Mouse (Mus musculus) ES-E14 (cell line): ENCODE data around the gene Gpr18.

Experiments
- CHD2 ChIP-seq: IDR thresholded peaks from 2 replicates; pipeline ENCODE4 v1.6.1; 2014; ENCODE audit warnings: mild to moderate bottlenecking, low read depth, low read length, inconsistent platforms
- HCFC1 ChIP-seq: IDR thresholded peaks from 2 replicates; pipeline ENCODE4 v1.6.1; 2012; ENCODE audit warnings: low read length, inconsistent platforms, borderline replicate concordance; ENCODE audit not compliant: insufficient read depth
- ZC3H11A ChIP-seq: IDR thresholded peaks from 2 replicates; pipeline ENCODE4 v1.6.1; 2012; ENCODE audit warnings: low read depth, mild to moderate bottlenecking, inconsistent platforms, low read length, borderline replicate concordance
- ZNF384 ChIP-seq: IDR thresholded peaks from 2 replicates; pipeline ENCODE4 v1.6.1; 2012; ENCODE audit warnings: low read depth, low read length, inconsistent platforms

DNA sequence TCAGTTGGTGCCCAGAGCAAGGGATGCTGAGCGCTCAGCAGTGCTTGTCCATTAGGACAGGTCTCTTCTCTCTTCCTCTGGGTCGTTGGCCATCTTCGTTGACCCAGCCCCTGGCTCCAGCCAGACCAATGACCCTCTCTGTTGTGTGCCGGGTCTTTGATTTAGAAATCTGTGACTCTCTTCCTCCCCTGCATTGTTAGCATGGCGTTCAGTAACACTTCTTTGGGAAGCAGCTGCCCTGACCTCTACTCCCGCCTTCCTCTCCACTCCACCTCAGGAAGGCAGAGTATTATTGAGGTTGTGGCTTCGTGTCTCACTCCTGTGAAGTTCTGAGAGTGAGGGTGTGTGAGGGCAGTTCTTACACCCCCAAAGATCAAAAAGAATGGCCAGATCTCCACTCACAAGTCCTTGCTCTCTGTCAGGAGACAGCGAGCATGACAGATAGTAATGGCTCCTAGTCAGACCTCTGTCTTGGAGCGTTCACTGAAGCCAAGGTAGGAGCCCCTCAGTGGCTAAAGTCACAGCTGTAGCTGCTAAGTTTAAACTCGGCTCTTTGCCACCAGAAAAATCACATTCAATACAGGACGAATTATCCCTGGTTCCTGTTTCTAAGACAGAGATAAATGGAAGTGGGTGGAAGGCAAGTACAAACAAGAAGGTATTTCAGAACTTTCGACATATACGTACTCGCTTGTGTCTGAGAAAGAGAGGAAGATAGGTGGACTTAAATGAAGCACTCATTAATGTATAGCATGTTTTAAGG is 46.7 kb upstream of the Gpr18 start:
- no peak for TF ChIP-seq ZC3H11A
- no peak for TF ChIP-seq CHD2
- no peak for TF ChIP-seq ZNF384
- TF ChIP-seq HCFC1, result no peak
